Mouse (Mus musculus) megakaryocyte, embryonic 14.5 days (primary cell): Measurements from ENCODE around the gene Cdk5rap2. TPM values are rescaled to one million over a fixed set of nuclear protein-coding genes. Genes with fewer than 3 reads are reported as not detected.

Experiments used
- H3K27me3 ChIP-seq: replicated peaks from 2 replicates; pipeline ENCODE3; 2012; ENCODE audit warnings: inconsistent platforms
- H3K36me3 ChIP-seq: replicated peaks from 2 replicates; pipeline ENCODE3; 2012; ENCODE audit warnings: low read length, inconsistent platforms, mixed read lengths
- H3K4me1 ChIP-seq: 2 replicates; pipeline ENCODE4 v1.6.1; 2012; ENCODE audit warnings: inconsistent platforms
- H3K4me3 ChIP-seq: replicated peaks from 2 replicates; pipeline ENCODE3; 2012; ENCODE audit warnings: moderate library complexity, mild to moderate bottlenecking, inconsistent platforms
- H3K9me3 ChIP-seq: 2 replicates; pipeline ENCODE4 v1.6.1; 2012; ENCODE audit warnings: inconsistent platforms
- FLI1 ChIP-seq: IDR thresholded peaks from 2 replicates; pipeline ENCODE4 v1.6.1; 2012; ENCODE audit warnings: low read length, inconsistent platforms, mixed read lengths
- GATA1 ChIP-seq: IDR thresholded peaks from 3 replicates; pipeline ENCODE4 v1.6.1; 2012; ENCODE audit warnings: mixed read lengths, low read length, inconsistent platforms, borderline replicate concordance
- polyA plus RNA-seq: library from polyadenylated mRNA; stranded (reverse); fragments of >175 nt; gene quantifications from 2 replicates; pipeline ENCODE4 v1.2.3, GENCODE M21; 2012; ENCODE audit warnings: low replicate concordance; ENCODE audit not compliant: insufficient read depth

Cdk5rap2 gene
- polyA plus RNA-seq, 1 experiment, result 67.9 TPM

GRCm38 (mm10) chr4:70399074-70399473 is 11.2 kb downstream of the Cdk5rap2 start:
- H3K4me1 ChIP-seq, result peaks cover 7% of the 10 kb centered on the region
- H3K9me3 ChIP-seq, result no peaks in the 10 kb centered on the region
- TF ChIP-seq FLI1, result no peak
- no peak for TF ChIP-seq GATA1
- H3K4me3 ChIP-seq, result no peak overlapping the region
- H3K27me3 ChIP-seq, result no peaks in the 10 kb centered on the region
- H3K36me3 ChIP-seq, result peaks cover 56% of the 10 kb centered on the region

GRCm38 (mm10) chr4:70398088-70398487 is 12.2 kb downstream of the Cdk5rap2 start:
- Histone ChIP-seq H3K27me3 (no peaks in the 10 kb centered on the region), H3K36me3 (peaks cover 48% of the 10 kb centered on the region), H3K4me3 (no peak overlapping the region), H3K4me1 (peaks cover 7% of the 10 kb centered on the region), H3K9me3 (no peaks in the 10 kb centered on the region)
- no peak for TF ChIP-seq GATA1
- no peak for TF ChIP-seq FLI1

- Histone ChIP-seq H3K9me3 (no peaks in the 10 kb centered on the region), H3K36me3 (peaks cover 45% of the 10 kb centered on the region), H3K4me3 (no peak overlapping the region), H3K27me3 (no peaks in the 10 kb centered on the region), H3K4me1 (peaks cover 7% of the 10 kb centered on the region)
- no peak for TF ChIP-seq GATA1
- TF ChIP-seq FLI1, result no peak
Measured at GRCm38 (mm10) chr4:70396701-70397100, 13.5 kb downstream of the Cdk5rap2 start.

- H3K9me3 ChIP-seq, result no peaks in the 10 kb centered on the region
Measured at GRCm38 (mm10) chr4:70394736-70395135, 15.5 kb downstream of the Cdk5rap2 start.

GRCm38 (mm10) chr4:70391760-70392372 is 18.4 kb downstream of the Cdk5rap2 start:
- TF ChIP-seq GATA1 (no peak), FLI1 (no peak)
- H3K36me3 ChIP-seq, result peaks cover 24% of the 10 kb centered on the region

More at GRCm38 (mm10) chr4:70394736-70395135, 15.5 kb downstream of the Cdk5rap2 start:
- Histone ChIP-seq H3K4me3 (no peak overlapping the region), H3K27me3 (no peaks in the 10 kb centered on the region), H3K36me3 (peaks cover 34% of the 10 kb centered on the region), H3K4me1 (peaks cover 7% of the 10 kb centered on the region)
- no peak for TF ChIP-seq GATA1

GRCm38 (mm10) chr4:70391073-70391472 is 19.2 kb downstream of the Cdk5rap2 start:
- Histone ChIP-seq H3K4me3 (no peak overlapping the region), H3K36me3 (peaks cover 24% of the 10 kb centered on the region)
- no peak for TF ChIP-seq GATA1
- TF ChIP-seq FLI1, result no peak

More at GRCm38 (mm10) chr4:70391760-70392372, 18.4 kb downstream of the Cdk5rap2 start:
- peaks cover 7% of the 10 kb centered on the region for H3K4me1 ChIP-seq
- no peaks in the 10 kb centered on the region for H3K27me3 ChIP-seq
- H3K9me3 ChIP-seq, result no peaks in the 10 kb centered on the region
- H3K4me3 ChIP-seq, result no peak overlapping the region

GRCm38 (mm10) chr4:70386206-70386605 is 24.0 kb downstream of the Cdk5rap2 start:
- Histone ChIP-seq H3K27me3 (no peaks in the 10 kb centered on the region), H3K4me1 (peaks cover 6% of the 10 kb centered on the region), H3K36me3 (peaks cover 9% of the 10 kb centered on the region), H3K9me3 (no peaks in the 10 kb centered on the region), H3K4me3 (no peak overlapping the region)
- TF ChIP-seq GATA1, result no peak
- TF ChIP-seq FLI1, result no peak

More at GRCm38 (mm10) chr4:70391073-70391472, 19.2 kb downstream of the Cdk5rap2 start:
- H3K27me3 ChIP-seq, result no peaks in the 10 kb centered on the region
- H3K4me1 ChIP-seq, result peaks cover 4% of the 10 kb centered on the region
- H3K9me3 ChIP-seq, result no peaks in the 10 kb centered on the region

- no peaks in the 10 kb centered on the region for H3K27me3 ChIP-seq
- no peaks in the 10 kb centered on the region for H3K4me1 ChIP-seq
- H3K9me3 ChIP-seq, result no peaks in the 10 kb centered on the region
- TF ChIP-seq GATA1 (no peak), FLI1 (no peak)
- peaks cover 46% of the 10 kb centered on the region for H3K36me3 ChIP-seq
- no peak overlapping the region for H3K4me3 ChIP-seq
Measured at GRCm38 (mm10) chr4:70377359-70377758, 32.9 kb downstream of the Cdk5rap2 start.

- H3K36me3 ChIP-seq, result peaks cover 27% of the 10 kb centered on the region
- TF ChIP-seq GATA1, result no peak
- TF ChIP-seq FLI1, result no peak
Measured at GRCm38 (mm10) chr4:70365061-70365858, 45.0 kb downstream of the Cdk5rap2 start.

GRCm38 (mm10) chr4:70361366-70361765 is 48.9 kb downstream of the Cdk5rap2 start:
- Histone ChIP-seq H3K4me3 (no peak overlapping the region), H3K4me1 (no peaks in the 10 kb centered on the region; the same call in none of the 2 replicates), H3K36me3 (peaks cover 49% of the 10 kb centered on the region), H3K27me3 (no peaks in the 10 kb centered on the region), H3K9me3 (no peaks in the 10 kb centered on the region)
- TF ChIP-seq FLI1 (no peak), GATA1 (no peak)

More at GRCm38 (mm10) chr4:70365061-70365858, 45.0 kb downstream of the Cdk5rap2 start:
- H3K9me3 ChIP-seq, result no peaks in the 10 kb centered on the region
- H3K27me3 ChIP-seq, result no peaks in the 10 kb centered on the region
- H3K4me3 ChIP-seq, result no peak overlapping the region
- no peaks in the 10 kb centered on the region; the same call in none of the 2 replicates for H3K4me1 ChIP-seq
